In the genomic region with DNA sequence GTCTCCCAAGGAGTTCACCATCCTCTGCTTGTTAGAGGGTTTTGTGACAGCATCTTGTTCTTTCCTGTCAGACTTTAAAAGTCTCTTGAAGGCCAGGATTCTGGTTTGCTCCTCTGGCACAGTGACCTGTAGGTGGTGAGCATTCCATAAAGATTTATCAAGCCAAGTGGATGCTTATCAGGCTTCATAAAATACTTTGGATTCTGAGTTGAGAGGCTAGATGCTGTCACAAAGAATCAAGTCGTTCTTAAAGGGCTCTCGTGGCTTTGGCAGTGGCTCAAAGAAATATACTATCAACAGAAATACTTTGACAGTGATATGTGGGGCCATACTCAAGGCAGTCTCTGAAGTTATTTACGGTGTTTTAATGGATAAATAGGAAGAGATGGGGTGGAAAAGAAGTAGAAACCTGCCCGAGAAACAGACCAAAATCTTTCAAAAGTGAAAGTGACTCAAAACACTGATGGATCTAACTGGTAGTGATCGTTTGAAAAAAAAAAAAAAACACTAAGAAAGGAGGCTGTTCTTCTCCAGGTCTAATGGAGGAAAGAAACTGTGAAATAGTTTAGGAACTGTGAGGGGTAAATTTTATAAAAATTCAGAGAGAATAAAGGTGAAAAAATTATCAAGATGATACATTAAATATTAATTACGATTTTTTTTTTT, we compare ENCODE assay signal across 20 mouse cellular contexts.
A peak's percentile ranks its signal among the peaks of the same experiment; 100 is the strongest.
DNase-seq lines count a peak whose midpoint lies in the region; ATAC-seq lines count a peak whose summit lies in the region.
"Had no signal": no experiment of that assay in that cellular context is flagged by ENCODE, and none has a peak within 500 bp of the region (broad histone marks: within the 10 kb centered on the region; RNA-seq: fewer than 3 reads in every experiment).

No protein-coding gene starts in this region.

- H3K36me3 ChIP-seq in heart, embryonic 14.5 days (ENCODE audit: control insufficient read depth, insufficient read depth, low read length): no peaks in the 10 kb centered on the region
- H3K36me3 ChIP-seq in heart, embryonic 11.5 days (ENCODE audit: control insufficient read depth, insufficient read depth, low read length): no peaks in the 10 kb centered on the region
- no peaks in the 10 kb centered on the region for H3K36me3 ChIP-seq in lung, embryonic 16.5 days (ENCODE audit: control insufficient read depth, insufficient read depth, low read length)
- H3K36me3 ChIP-seq in neural tube, embryonic 15.5 days: no peaks in the 10 kb centered on the region
- H3K36me3 ChIP-seq: embryonic facial prominence, embryonic 12.5 days; limb, embryonic 12.5 days; neural tube, embryonic 12.5 days had no signal

- H3K9me3 ChIP-seq in heart, embryonic 14.5 days (ENCODE audit: control insufficient read depth, low read length): no peaks in the 10 kb centered on the region
- no peaks in the 10 kb centered on the region for H3K9me3 ChIP-seq in heart, embryonic 11.5 days (replicated peaks; ENCODE audit: control insufficient read depth, low read length)
- no peaks in the 10 kb centered on the region for H3K9me3 ChIP-seq in lung, embryonic 16.5 days (ENCODE audit: control insufficient read depth, low read length)
- H3K9me3 ChIP-seq in neural tube, embryonic 15.5 days (replicated peaks): no peaks in the 10 kb centered on the region
- H3K9me3 ChIP-seq: embryonic facial prominence, embryonic 12.5 days; limb, embryonic 12.5 days; neural tube, embryonic 12.5 days had no signal

- no peak overlapping the region for H3K9ac ChIP-seq in heart, embryonic 14.5 days (ENCODE audit: low read length)
- no peak overlapping the region for H3K9ac ChIP-seq in heart, embryonic 11.5 days (ENCODE audit: low read depth, low read length)
- no peak overlapping the region for H3K9ac ChIP-seq in lung, embryonic 16.5 days (ENCODE audit: low read length)
- H3K9ac ChIP-seq in neural tube, embryonic 15.5 days (replicated peaks): no peak overlapping the region
- H3K9ac ChIP-seq: embryonic facial prominence, embryonic 12.5 days; limb, embryonic 12.5 days; liver, embryonic 14.5 days; neural tube, embryonic 12.5 days had no signal

- no peak for ATAC-seq in heart, embryonic 14.5 days (ENCODE audit: insufficient number of reproducible peaks, insufficient read depth, low FRiP score, low read depth)
- ATAC-seq in heart, embryonic 11.5 days (replicated peaks; ENCODE audit: insufficient number of reproducible peaks, low FRiP score, low TSS enrichment): no peak
- peak; percentile 52 for ATAC-seq in lung, embryonic 16.5 days (ENCODE audit: low read depth)
- ATAC-seq in neural tube, embryonic 15.5 days (ENCODE audit: low FRiP score): no peak
- ATAC-seq: activated CD4-positive, CD25-positive, alpha-beta regulatory T cell, adult 4 months; forebrain, embryonic 16.5 days; hindbrain, postnatal 0 days had no signal

- H3K27ac ChIP-seq in heart, embryonic 14.5 days (replicated peaks in 1 of 2; ENCODE audit: control insufficient read depth in 1 of 2, insufficient read depth in 1 of 2, low read depth in 2 of 2, low read length in 2 of 2): no peak overlapping the region
- H3K27ac ChIP-seq in heart, embryonic 11.5 days (ENCODE audit: low read depth, low read length): no peak overlapping the region
- 0 out of 2 replicates have a peak overlapping the region, but pooled peaks have one; percentile 6 for H3K27ac ChIP-seq in lung, embryonic 16.5 days (ENCODE audit: low read length)
- no peak overlapping the region for H3K27ac ChIP-seq in neural tube, embryonic 15.5 days (replicated peaks)
- H3K27ac ChIP-seq: embryonic facial prominence, embryonic 12.5 days; hindbrain, postnatal 0 days; limb, embryonic 12.5 days; liver, embryonic 14.5 days; neural tube, embryonic 12.5 days; stomach, postnatal 0 days had no signal

- DNase-seq in R1 (ENCODE audit: low read depth, low spot score): peak; percentile 14
- peak; percentile 18 for DNase-seq in retina, embryonic 14.5 days (ENCODE audit: low spot score)
- no peak for DNase-seq in urinary bladder, postnatal 14 days (ENCODE audit: low spot score)
- DNase-seq: cerebellum, adult 11-12 months; heart, postnatal 36 days; kidney, adult 11 months; kidney, postnatal 14 days; thymus, postnatal 14 days had no signal

- H3K27me3 ChIP-seq in heart, embryonic 14.5 days (ENCODE audit: control insufficient read depth, insufficient read depth, low read length): no peaks in the 10 kb centered on the region
- no peaks in the 10 kb centered on the region for H3K27me3 ChIP-seq in heart, embryonic 11.5 days (ENCODE audit: control insufficient read depth, insufficient read depth, low read length)
- no peaks in the 10 kb centered on the region for H3K27me3 ChIP-seq in lung, embryonic 16.5 days (ENCODE audit: control insufficient read depth, insufficient read depth, low read depth, low read length)
- H3K27me3 ChIP-seq in neural tube, embryonic 15.5 days (replicated peaks): no peaks in the 10 kb centered on the region
- H3K27me3 ChIP-seq: embryonic facial prominence, embryonic 12.5 days; limb, embryonic 12.5 days; neural tube, embryonic 12.5 days had no signal

- H3K4me1 ChIP-seq in heart, embryonic 14.5 days (ENCODE audit: control insufficient read depth in 2 of 2, insufficient read depth in 2 of 2, low read length in 2 of 2): no peaks in the 10 kb centered on the region
- no peaks in the 10 kb centered on the region for H3K4me1 ChIP-seq in heart, embryonic 11.5 days (ENCODE audit: control insufficient read depth, insufficient read depth, low read length)
- H3K4me1 ChIP-seq in lung, embryonic 16.5 days (replicated peaks; ENCODE audit: control insufficient read depth, insufficient read depth, low read length): no peaks in the 10 kb centered on the region
- no peaks in the 10 kb centered on the region for H3K4me1 ChIP-seq in neural tube, embryonic 15.5 days
- H3K4me1 ChIP-seq: embryonic facial prominence, embryonic 12.5 days; limb, embryonic 12.5 days; neural tube, embryonic 12.5 days had no signal

- H3K4me2 ChIP-seq in heart, embryonic 14.5 days (ENCODE audit: low read length): peak overlapping the region; percentile 31; the same call in 1 of the 2 replicates
- no peak overlapping the region for H3K4me2 ChIP-seq in heart, embryonic 11.5 days
- 0 out of 2 replicates have a peak overlapping the region, but pooled peaks have one; percentile 17 for H3K4me2 ChIP-seq in lung, embryonic 16.5 days (ENCODE audit: low read depth, low read length)
- H3K4me2 ChIP-seq in neural tube, embryonic 15.5 days: no peak overlapping the region
- H3K4me2 ChIP-seq: embryonic facial prominence, embryonic 12.5 days; limb, embryonic 12.5 days; neural tube, embryonic 12.5 days had no signal

- WGBS in heart, embryonic 14.5 days: 36% methylated on average over 6 of the region's 6 CpGs
- 52% methylated on average over 6 of the region's 6 CpGs for WGBS in heart, embryonic 11.5 days (ENCODE audit: insufficient replicate concordance)
- 30% methylated on average over 6 of the region's 6 CpGs for WGBS in lung, embryonic 16.5 days
- 56% methylated on average over 6 of the region's 6 CpGs for WGBS in neural tube, embryonic 15.5 days

- H3K4me3 ChIP-seq in heart, embryonic 14.5 days (ENCODE audit: control insufficient read depth in 1 of 2, insufficient read depth in 1 of 2, low read depth in 1 of 2, low read length in 2 of 2): no peak overlapping the region
- no peak overlapping the region for H3K4me3 ChIP-seq in heart, embryonic 11.5 days (ENCODE audit: low read depth, low read length)
- H3K4me3 ChIP-seq in lung, embryonic 16.5 days (ENCODE audit: low read length): 0 out of 2 replicates have a peak overlapping the region, but pooled peaks have one; percentile 12
- H3K4me3 ChIP-seq in neural tube, embryonic 15.5 days (replicated peaks): no peak overlapping the region
- H3K4me3 ChIP-seq: embryonic facial prominence, embryonic 12.5 days; limb, embryonic 12.5 days; neural tube, embryonic 12.5 days had no signal

Comparison
In these comparisons a context has a peak if more than half of its experiments do, and no peak if none do; other contexts are left out.
1. H3K4me2 ChIP-seq: peak in heart, embryonic 14.5 days (single experiment) and lung, embryonic 16.5 days (single experiment); none in heart, embryonic 11.5 days (single experiment) and neural tube, embryonic 15.5 days (single experiment).